Mouse (Mus musculus): ENCODE data around the gene Unc5cl. TPM values are rescaled to one million over a fixed set of nuclear protein-coding genes. Genes with fewer than 3 reads are reported as not detected.

The Unc5cl gene
- polyA plus RNA-seq, 1 experiment from 2014 or later = 0.23 TPM

DNA sequence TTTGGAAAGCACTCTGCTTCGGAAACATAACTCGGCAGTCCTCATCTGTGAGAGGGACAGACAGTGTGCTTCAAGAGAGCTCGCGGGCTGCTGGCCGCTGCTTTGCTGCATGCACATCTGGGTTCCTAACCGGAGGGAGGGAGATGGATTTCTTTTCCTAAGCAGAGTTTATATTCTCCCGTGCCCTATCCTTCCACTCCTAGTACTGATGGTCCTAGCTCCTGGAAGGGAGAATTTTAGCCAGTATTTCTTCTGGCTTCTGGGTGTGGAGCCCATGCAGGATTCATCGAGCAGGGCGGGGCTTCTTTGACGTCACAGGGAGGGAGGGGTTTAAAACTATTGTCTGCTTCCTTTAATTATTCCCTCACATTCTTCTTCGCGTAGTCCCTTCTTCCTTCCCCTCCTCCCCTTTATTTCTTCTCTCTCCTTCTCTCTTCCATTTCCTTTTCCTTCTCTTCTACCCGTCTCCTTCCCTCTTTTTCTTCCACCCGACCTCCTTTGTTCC, 127.8 kb downstream of the Unc5cl start:
- H3K9me3 ChIP-seq = 0 out of 2 replicates have a peak, but pooled peaks cover 4% of the 10 kb centered on the region
- no peak overlapping the region for H3K27ac ChIP-seq (replicated peaks)
- no peak overlapping the region for H3K9ac ChIP-seq
- no peak for ATAC-seq (ENCODE audit: extremely low read depth, insufficient number of reproducible peaks, low FRiP score, low TSS enrichment)
- H3K27me3 ChIP-seq (replicated peaks) = no peaks in the 10 kb centered on the region
- H3K4me3 ChIP-seq = peak overlapping the region; percentile 11; the same call in 1 of the 2 replicates
- peaks cover 35% of the 10 kb centered on the region for H3K4me1 ChIP-seq
- no peaks in the 10 kb centered on the region for H3K36me3 ChIP-seq
- WGBS = 50% methylated on average over 14 of the region's 14 CpGs
- H3K4me2 ChIP-seq = peak overlapping the region; percentile 45

DNA sequence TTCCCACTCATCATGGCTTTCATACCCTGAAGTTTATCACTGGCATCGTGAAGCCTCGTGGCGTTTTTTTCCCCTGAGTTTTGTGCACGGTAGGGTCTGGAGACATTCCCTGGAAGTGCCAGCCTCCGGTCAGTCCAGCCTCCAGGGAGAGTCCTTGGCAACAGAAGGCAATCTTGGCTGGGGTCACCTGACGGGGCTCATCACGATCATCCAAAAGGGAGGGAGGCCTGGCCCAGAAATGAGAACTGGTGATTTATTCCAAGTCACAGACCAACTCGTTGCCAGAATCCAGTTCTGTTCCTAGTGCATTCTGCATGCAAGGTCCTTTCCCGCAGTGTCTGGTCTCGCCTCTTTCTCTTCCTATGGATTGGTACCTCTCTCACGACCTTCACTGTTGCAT, 128.7 kb downstream of the Unc5cl start:
- Histone ChIP-seq H3K4me1 (peaks cover 35% of the 10 kb centered on the region), H3K27me3 (replicated peaks) (no peaks in the 10 kb centered on the region), H3K9ac (no peak overlapping the region), H3K27ac (replicated peaks) (no peak overlapping the region), H3K4me3 (no peak overlapping the region), H3K36me3 (no peaks in the 10 kb centered on the region), H3K9me3 (no peaks in the 10 kb centered on the region), H3K4me2 (no peak overlapping the region)
- WGBS = 61% methylated on average over 11 of the region's 11 CpGs
- ATAC-seq (ENCODE audit: extremely low read depth, insufficient number of reproducible peaks, low FRiP score, low TSS enrichment) = no peak

DNA sequence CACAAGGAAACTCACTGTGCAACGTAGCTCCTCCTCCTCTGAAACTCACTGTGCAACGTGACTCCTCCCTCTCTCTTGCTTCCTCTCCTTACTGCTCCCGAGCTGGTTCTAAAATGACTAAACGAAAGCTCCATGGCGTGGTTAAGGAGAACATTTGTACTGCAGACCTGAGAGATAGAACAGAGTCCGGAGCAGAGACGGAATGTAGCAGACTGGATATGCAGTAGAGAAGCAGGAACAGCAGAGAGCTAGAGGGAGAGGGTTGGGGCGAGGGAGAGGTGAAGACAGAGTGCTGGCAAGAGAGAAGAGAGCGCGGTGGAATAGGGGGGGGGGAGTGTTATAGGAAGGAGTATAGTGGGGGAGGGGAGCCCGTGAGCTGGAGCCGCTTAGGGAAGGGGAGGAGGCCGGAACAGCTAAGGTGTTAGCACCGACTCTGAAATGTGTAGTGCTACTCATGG, 131.2 kb downstream of the Unc5cl start:
- Histone ChIP-seq H3K27ac (replicated peaks) (peak overlapping the region; percentile 77), H3K9me3 (no peaks in the 10 kb centered on the region), H3K4me3 (peak overlapping the region; percentile 45), H3K36me3 (no peaks in the 10 kb centered on the region), H3K27me3 (replicated peaks) (no peaks in the 10 kb centered on the region), H3K9ac (peak overlapping the region; percentile 60), H3K4me1 (peaks cover 34% of the 10 kb centered on the region), H3K4me2 (peak overlapping the region; percentile 66)
- ATAC-seq (ENCODE audit: extremely low read depth, insufficient number of reproducible peaks, low FRiP score, low TSS enrichment) = peak; percentile 79; the same call in 1 of the 2 replicates
- WGBS = 1% methylated on average over 14 of the region's 14 CpGs

DNA sequence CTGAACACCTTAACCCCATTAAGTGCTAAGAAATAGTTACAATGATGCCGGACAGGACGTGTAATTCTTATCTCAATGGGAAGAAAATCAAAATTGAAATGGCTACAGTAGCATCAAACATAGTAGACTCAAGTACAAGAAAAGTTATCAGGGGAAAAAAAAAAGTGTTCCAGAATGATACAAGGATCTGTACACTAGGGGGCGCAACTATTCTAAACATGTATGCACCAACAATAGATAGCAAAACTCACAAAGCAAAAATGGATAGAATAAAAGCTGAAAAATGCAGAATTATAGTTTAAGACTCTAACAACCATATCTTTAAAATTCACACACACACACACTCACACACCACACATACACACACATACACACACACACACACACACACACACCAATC, 134.0 kb downstream of the Unc5cl start:
- Histone ChIP-seq H3K9ac (no peak overlapping the region), H3K4me3 (no peak overlapping the region), H3K27me3 (replicated peaks) (no peaks in the 10 kb centered on the region), H3K27ac (replicated peaks) (no peak overlapping the region), H3K4me1 (peaks cover 23% of the 10 kb centered on the region), H3K36me3 (no peaks in the 10 kb centered on the region), H3K4me2 (no peak overlapping the region), H3K9me3 (no peaks in the 10 kb centered on the region)
- ATAC-seq (ENCODE audit: extremely low read depth, insufficient number of reproducible peaks, low FRiP score, low TSS enrichment) = no peak
- WGBS = 41% methylated on average over 3 of the region's 3 CpGs

Other genes starting within 250 kb of the Unc5cl start
- gene Trem1, start 222.1 kb upstream of the Unc5cl start, polyA plus RNA-seq (2015; fragmentation: Nextera tagmentation; extraction: Ambion mirVana) = 0.05 and 0.13 TPM in 2 replicates
- gene Trem3, start 207.1 kb upstream of the Unc5cl start, polyA plus RNA-seq (2015; fragmentation: Nextera tagmentation; extraction: Ambion mirVana) = not detected in 2 replicates
- gene Treml4, start 190.6 kb upstream of the Unc5cl start, polyA plus RNA-seq (2015; fragmentation: Nextera tagmentation; extraction: Ambion mirVana) = 0.22 and 0.59 TPM in 2 replicates
- gene Treml2, start 155.4 kb upstream of the Unc5cl start, polyA plus RNA-seq (2015; fragmentation: Nextera tagmentation; extraction: Ambion mirVana) = 0.37 and 0.52 TPM in 2 replicates
- 0.17 and 0.24 TPM in 2 replicates for gene B430306N03Rik, start 138.8 kb upstream of the Unc5cl start, polyA plus RNA-seq (2015; fragmentation: Nextera tagmentation; extraction: Ambion mirVana)
- 3.9 and 4.6 TPM in 2 replicates for gene Trem2, start 108.5 kb upstream of the Unc5cl start, polyA plus RNA-seq (2015; fragmentation: Nextera tagmentation; extraction: Ambion mirVana)
- gene Treml1, start 95.0 kb upstream of the Unc5cl start, polyA plus RNA-seq (2015; fragmentation: Nextera tagmentation; extraction: Ambion mirVana) = 3.3 and 3.8 TPM in 2 replicates
- gene Nfya, start 45.0 kb upstream of the Unc5cl start, polyA plus RNA-seq (2015; fragmentation: Nextera tagmentation; extraction: Ambion mirVana) = 9.9 and 10.5 TPM in 2 replicates
- gene Oard1, start 44.9 kb upstream of the Unc5cl start, polyA plus RNA-seq (2015; fragmentation: Nextera tagmentation; extraction: Ambion mirVana) = 44.3 and 44.6 TPM in 2 replicates
- gene Apobec2, start 22.0 kb upstream of the Unc5cl start, polyA plus RNA-seq (2015; fragmentation: Nextera tagmentation; extraction: Ambion mirVana) = 182 and 204 TPM in 2 replicates
- gene Tspo2, start 3.4 kb upstream of the Unc5cl start, polyA plus RNA-seq (2015; fragmentation: Nextera tagmentation; extraction: Ambion mirVana) = 8.8 and 9.0 TPM in 2 replicates